Mouse (Mus musculus): ENCODE results near the gene BC004004.
A peak's percentile ranks its signal among the peaks of the same experiment; 100 is the strongest.
"Not testable (repeated sequence)": the region's sequence is repeated elsewhere in the genome, so short reads cannot be mapped to it uniquely, and the experiment has no call there.

BC004004 gene

GRCm38 (mm10) chr17:29301421-29301820, 32.8 kb downstream of the BC004004 start:
- no peak for DNase-seq

GRCm38 (mm10) chr17:29302149-29302548, 33.6 kb downstream of the BC004004 start:
- DNase-seq: no peak

- DNase-seq: no peak
Observed at GRCm38 (mm10) chr17:29303087-29303486, 34.5 kb downstream of the BC004004 start.

DNA sequence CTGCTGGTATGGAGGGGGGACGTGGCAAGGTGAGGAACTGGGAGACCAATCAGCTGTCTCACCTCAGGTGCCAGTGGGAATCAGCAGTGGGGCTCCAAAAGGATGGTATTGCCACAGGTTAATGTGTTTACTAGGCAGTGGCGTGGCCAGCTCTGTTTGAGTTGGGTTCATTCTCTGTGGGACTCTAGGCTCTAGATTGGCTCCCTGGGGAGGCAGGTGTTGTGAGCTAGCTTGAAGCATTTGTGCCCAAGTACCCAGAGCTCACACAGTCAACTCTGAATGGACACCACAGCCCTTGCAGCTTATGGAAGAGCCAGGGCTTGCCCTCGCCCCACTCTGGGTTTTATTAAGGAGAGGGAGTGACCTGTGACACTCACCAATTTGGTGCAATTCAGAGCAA, 35.3 kb downstream of the BC004004 start:
- DNase-seq: no peak

DNA sequence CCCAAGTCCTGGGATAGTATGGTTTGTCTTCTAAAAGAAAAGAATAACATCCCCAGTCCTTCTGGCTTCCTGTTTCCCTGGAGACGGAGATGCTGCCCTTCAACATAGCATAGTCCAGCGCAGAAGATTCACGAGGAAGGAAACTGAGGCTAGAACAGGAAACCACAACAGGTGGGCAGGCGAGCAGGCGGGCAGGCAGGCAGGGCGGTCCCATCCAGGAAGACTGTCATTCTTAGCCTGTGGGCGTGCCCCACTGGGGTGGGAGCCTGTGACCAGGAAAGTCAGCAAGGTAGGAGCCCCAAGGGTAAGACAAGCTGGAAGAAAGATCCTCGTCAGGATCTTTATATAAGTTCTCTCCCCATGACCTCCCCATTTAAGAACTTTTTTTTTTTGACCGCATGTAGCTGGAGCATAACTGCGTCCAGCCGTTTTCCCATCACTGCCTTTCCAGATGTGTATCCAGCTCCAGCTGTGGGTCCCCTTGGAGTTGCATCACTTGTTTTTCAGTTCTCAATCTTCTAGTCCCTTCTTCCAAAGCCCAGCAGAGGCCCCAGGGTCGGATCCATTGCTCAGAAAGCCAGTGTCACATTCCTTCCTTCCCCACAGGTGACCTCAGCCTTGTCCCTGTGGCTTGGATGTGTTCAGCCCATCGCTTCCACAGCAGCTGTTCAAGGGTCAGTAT, 35.9 kb downstream of the BC004004 start:
- no peak for DNase-seq

- DNase-seq: no peak
Observed at GRCm38 (mm10) chr17:29305058-29305806, 36.6 kb downstream of the BC004004 start.

GRCm38 (mm10) chr17:29305871-29306270, 37.3 kb downstream of the BC004004 start:
- DNase-seq: no peak

DNA sequence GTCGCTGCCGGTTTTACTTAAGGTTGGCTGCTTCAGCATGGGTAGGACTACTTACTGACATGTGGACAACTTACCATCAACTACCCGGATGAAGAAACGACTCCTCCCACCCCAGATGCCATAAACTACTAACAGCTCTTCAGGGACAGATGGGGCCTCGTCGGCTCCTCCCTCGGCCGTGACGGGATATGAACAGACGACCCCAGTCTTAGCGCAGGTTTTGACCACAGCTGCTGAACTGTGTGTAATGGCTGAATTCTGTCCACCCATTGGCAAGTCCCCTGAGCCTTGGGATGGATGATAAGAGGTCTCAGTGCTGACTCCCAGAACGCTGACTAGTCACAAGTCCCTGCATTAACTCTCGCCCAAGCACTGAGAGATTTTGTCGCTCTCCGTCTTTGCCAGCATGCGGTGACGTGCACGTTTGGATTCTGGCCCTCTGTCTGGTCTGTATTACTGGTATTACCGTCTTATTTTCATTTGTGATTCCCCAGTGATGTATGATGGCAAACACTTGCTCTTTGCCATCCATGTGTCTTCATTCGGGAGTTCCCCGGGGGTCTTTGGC, 41.6 kb downstream of the BC004004 start:
- no peak for DNase-seq

- DNase-seq: no peak
Observed at GRCm38 (mm10) chr17:29311602-29312001, 43.0 kb downstream of the BC004004 start.

DNA sequence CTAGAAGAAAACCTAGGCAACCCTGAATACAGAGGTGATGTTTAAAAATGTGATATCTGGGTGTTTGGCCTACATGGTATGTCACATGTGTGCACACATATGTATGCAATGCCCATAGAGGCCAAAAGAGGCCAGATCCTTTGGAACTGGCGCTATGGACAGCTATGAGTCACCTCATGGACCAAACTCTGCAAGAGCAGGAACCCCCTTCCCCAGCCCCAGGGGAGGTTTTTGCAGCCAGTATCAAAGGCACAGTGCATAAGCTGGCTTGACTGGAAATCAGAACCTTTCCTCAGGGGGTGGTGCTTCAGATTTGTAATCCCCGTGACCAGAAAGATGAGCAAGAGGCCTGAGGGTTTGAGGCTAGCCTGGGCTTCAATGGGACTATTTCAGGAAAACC, 43.5 kb downstream of the BC004004 start:
- no peak for DNase-seq

GRCm38 (mm10) chr17:29313300-29313699, 44.7 kb downstream of the BC004004 start:
- no peak for DNase-seq

DNA sequence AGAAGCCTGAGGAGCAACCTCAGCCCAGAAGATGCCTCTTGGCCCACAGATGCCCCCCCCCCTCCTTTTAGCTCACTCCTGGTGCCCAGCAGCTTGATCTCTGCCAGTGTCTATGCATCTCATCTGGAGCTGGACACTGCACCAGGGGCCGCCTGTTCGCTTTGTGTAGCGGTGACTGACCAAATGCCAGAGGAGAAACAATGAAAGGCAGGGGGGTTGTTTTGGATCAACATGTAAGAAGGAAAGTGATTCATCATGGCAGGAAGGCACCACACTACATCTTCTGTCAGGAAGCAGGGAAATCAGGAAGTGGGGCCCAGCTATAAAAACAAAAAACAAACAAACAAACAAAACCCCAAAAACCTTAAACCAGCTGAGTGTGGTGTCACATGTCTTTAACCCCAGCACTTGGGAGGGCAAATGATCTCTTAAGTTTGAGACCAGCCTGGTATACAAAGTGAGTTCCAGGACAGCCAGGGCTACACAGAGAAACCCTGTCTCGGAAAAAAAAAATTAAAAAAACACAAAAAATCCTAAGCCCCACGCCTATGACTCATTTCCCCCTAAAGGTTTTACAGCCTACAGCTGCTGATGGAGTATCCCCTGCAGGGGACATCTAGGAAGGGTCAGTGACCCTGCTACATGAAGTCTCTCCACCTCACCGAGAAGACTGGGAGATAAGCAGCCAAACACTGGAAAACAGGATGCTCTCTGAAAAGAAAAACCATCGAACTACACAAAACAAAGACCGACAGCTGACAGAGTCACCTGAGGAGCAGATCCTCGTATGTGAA, 47.3 kb downstream of the BC004004 start:
- no peak for DNase-seq

- no peak for DNase-seq
Observed at GRCm38 (mm10) chr17:29316891-29317290, 48.3 kb downstream of the BC004004 start.

DNA sequence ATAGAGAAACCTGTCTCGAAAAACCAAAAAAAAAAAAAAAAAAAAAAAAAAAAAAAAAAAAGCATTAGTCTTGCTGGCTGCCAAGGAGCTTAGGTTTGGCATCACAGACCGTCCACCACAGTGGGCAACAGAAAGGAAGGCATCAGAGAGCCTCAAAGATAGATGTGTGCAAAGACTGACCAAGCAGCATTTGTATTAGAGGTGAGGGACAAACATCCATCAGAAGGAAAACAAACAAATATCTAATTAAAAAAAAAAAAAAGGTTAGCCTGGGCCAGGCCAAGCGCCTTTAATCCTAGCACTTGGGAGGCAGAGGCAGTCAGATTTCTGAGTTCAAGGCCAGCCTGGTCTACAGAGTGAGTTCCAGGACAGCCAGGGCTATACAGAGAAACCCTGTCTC, 48.8 kb downstream of the BC004004 start, which contains the start of gene Pi16:
Gene Pi16, plus strand, starts transcription at position 301 of the 400 bp plus-strand sequence.
- DNase-seq: not testable (repeated sequence)

DNA sequence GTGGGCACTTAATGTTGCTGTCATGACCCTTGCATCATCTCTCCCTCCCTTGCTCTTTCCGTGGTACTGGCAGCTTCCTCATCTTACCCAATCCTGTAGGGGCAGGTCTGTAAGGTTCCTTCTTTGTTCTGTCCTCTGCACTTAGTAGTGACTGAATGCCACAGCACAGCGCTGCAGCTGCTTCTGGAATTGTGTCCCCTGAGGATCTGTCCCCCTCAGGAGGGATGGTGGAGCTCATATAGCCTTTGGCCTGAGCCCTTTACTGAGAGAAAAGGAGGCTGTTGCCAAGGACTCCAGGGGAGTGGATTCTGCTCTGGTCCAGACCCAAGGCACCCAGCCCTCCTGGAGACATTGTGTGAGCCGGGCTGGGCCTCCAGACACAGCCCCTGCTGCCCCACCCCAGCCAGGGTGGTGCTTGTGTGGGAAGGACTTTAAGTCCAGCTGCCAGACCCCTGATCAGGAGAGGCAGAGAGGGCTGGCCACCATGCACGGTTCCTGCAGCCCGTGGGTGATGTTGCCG, 50.2 kb downstream of the BC004004 start:
- no peak for DNase-seq

- DNase-seq: no peak
Observed at GRCm38 (mm10) chr17:29319476-29319875, 50.9 kb downstream of the BC004004 start.

- no peak for DNase-seq
Observed at GRCm38 (mm10) chr17:29319881-29320639, 51.5 kb downstream of the BC004004 start.

- DNase-seq: no peak
Observed at GRCm38 (mm10) chr17:29321765-29322602, 53.4 kb downstream of the BC004004 start.

GRCm38 (mm10) chr17:29322603-29322962, 54.0 kb downstream of the BC004004 start:
- DNase-seq: peak; percentile 63

DNA sequence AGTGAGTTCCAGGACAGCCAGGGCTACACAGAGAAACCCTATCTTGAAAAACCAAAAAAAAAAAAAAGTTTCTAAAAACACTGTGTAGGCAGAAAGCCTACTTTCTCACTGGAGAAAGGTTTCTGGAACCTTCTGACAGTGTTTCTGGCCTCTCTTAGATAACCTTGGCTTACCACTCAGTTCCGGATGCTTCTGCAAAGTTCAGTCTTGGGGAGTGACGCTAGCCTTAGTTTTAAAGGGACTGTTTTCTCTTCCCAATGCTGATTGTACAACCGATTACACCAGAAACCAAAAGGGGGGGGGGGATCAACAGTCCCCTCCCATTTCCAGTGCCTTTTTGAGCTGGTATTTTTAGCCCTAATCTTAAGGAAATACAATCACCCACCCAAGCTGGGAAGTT, 55.0 kb downstream of the BC004004 start:
- DNase-seq: no peak

DNA sequence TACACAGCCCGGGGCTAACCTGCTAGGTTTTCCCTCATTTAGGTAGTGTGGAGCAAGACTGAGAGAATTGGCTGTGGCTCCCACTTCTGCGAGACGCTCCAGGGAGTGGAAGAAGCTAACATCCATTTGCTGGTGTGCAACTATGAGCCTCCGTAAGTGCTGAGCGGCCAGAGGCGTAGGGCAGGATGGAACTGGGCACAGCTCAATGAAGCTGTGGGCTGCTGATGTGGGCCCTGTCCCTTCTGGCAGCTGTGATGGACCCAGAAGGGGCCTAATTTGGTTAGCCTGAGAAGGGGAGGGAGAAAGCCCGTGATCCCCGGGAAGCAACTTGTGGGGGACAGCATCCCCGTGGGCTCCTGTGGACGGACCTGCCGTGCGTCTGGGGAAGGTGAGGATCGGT, 57.2 kb downstream of the BC004004 start:
- no peak for DNase-seq
